In the genomic region with DNA sequence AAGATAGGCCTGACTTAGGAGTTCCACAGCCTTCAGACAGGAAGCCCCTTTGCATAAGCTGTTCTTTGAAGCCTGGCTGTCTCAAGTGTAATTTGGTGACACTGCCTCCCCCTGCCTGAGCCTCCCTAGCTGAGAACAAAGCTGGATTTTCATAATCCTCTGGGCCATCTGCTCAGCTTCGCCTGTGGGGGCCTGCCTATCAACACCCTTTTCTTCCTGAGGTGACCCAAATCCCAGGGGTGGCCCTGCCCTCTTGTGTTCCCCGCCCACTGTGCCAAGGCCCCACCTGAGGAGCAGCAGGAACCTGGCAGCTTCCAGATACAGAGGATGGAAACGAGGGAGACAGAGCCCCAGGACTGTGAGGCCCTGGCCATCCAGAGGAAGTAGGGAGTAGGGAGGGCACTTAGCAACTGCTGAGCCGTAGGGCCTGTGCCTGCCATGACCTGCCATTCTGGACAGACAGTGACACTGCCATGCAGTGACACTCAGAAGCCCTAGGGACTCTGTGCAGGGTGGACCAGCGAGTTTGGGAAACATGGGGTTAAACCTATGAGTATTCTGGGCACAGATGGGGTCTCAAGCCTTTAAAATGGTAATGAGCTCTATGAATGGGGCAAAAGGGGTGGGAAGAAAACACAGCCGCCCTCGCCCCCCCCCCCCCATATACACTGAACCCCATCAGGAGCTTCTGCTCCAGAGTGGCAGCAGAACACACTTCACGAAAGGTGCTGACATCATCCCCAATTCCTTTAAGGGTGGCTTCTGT, we compare ENCODE assay signal across 11 mouse cellular contexts. TPM values are rescaled to one million over a fixed set of nuclear protein-coding genes. Genes with fewer than 3 reads are reported as not detected.
DNase-seq lines count a peak whose midpoint lies in the region; ATAC-seq lines count a peak whose summit lies in the region.
"Had no signal": no experiment of that assay in that cellular context is flagged by ENCODE, and none has a peak within 500 bp of the region (broad histone marks: within the 10 kb centered on the region; RNA-seq: fewer than 3 reads in every experiment).

No protein-coding gene starts in this region.

- no peaks in the 10 kb centered on the region for H3K27me3 ChIP-seq in heart, embryonic 12.5 days (replicated peaks)
- H3K27me3 ChIP-seq in hindbrain, embryonic 10.5 days (ENCODE audit: insufficient read depth, poor library complexity, severe bottlenecking), result no peaks in the 10 kb centered on the region
- 0 out of 2 replicates have a peak, but pooled peaks cover 18% of the 10 kb centered on the region for H3K27me3 ChIP-seq in midbrain, embryonic 10.5 days (ENCODE audit: low read depth, poor library complexity, severe bottlenecking)
- H3K27me3 ChIP-seq in intestine, embryonic 16.5 days (replicated peaks; ENCODE audit: control insufficient read depth, insufficient read depth, low read length), result no peaks in the 10 kb centered on the region

- intact Hi-C loops in heart, postnatal 14 days (cut with DNase I), result no loop called here

- peaks cover 7% of the 10 kb centered on the region for H3K36me3 ChIP-seq in heart, embryonic 12.5 days
- peaks cover 47% of the 10 kb centered on the region for H3K36me3 ChIP-seq in hindbrain, embryonic 10.5 days
- H3K36me3 ChIP-seq in midbrain, embryonic 10.5 days, result peaks cover 59% of the 10 kb centered on the region
- H3K36me3 ChIP-seq in intestine, embryonic 16.5 days (ENCODE audit: control insufficient read depth, insufficient read depth, low read length), result 0 out of 2 replicates have a peak, but pooled peaks cover 2% of the 10 kb centered on the region

- H3K4me2 ChIP-seq in heart, embryonic 12.5 days, result no peak overlapping the region
- no peak overlapping the region for H3K4me2 ChIP-seq in intestine, embryonic 16.5 days (ENCODE audit: low read depth, low read length)

- 46% methylated on average over 8 of the region's 8 CpGs for WGBS in heart, embryonic 12.5 days
- 31% methylated on average over 8 of the region's 8 CpGs for WGBS in hindbrain, embryonic 10.5 days
- WGBS in midbrain, embryonic 10.5 days, result 19% methylated on average over 8 of the region's 8 CpGs
- WGBS in intestine, embryonic 16.5 days, result 57% methylated on average over 8 of the region's 8 CpGs

- H3K4me3 ChIP-seq in heart, embryonic 12.5 days, result no peak overlapping the region
- H3K4me3 ChIP-seq in hindbrain, embryonic 10.5 days, result no peak overlapping the region
- H3K4me3 ChIP-seq in midbrain, embryonic 10.5 days, result peak overlapping the region; percentile 28; the same call in 1 of the 2 replicates
- no peak overlapping the region for H3K4me3 ChIP-seq in intestine, embryonic 16.5 days (ENCODE audit: low read length)

- H3K4me1 ChIP-seq in heart, embryonic 12.5 days (replicated peaks), result peaks cover 25% of the 10 kb centered on the region
- peaks cover 38% of the 10 kb centered on the region for H3K4me1 ChIP-seq in hindbrain, embryonic 10.5 days (replicated peaks)
- peaks cover 55% of the 10 kb centered on the region for H3K4me1 ChIP-seq in midbrain, embryonic 10.5 days
- H3K4me1 ChIP-seq in intestine, embryonic 16.5 days (ENCODE audit: control insufficient read depth, insufficient read depth, low read length), result peaks cover 2% of the 10 kb centered on the region; the same call in 1 of the 2 replicates

- H3K9ac ChIP-seq in heart, embryonic 12.5 days, result no peak overlapping the region
- no peak overlapping the region for H3K9ac ChIP-seq in intestine, embryonic 16.5 days (ENCODE audit: low read depth, low read length)

- H3K27ac ChIP-seq in heart, embryonic 12.5 days (ENCODE audit: poor library complexity, severe bottlenecking), result no peak overlapping the region
- H3K27ac ChIP-seq in hindbrain, embryonic 10.5 days, result peak overlapping the region; percentile 84
- H3K27ac ChIP-seq in midbrain, embryonic 10.5 days (replicated peaks), result peak overlapping the region; percentile 90
- no peak overlapping the region for H3K27ac ChIP-seq in intestine, embryonic 16.5 days (ENCODE audit: low read length)

- DNase-seq in heart, postnatal 14 days, result no peak
- peak; percentile 17 for DNase-seq in hindbrain, embryonic 10.5 days (ENCODE audit: low spot score)
- DNase-seq in midbrain, embryonic 10.5 days (ENCODE audit: low spot score), result peak; percentile 76
- peak; percentile 80 for DNase-seq in thymus, postnatal 0 days (ENCODE audit: low spot score)
- no peak for DNase-seq in right cerebral cortex, postnatal 36 days (ENCODE audit: low spot score in 2 of 2)
- DNase-seq in left cerebral cortex, adult 11 months (ENCODE audit: low spot score), result no peak

- ATAC-seq in heart, embryonic 12.5 days (ENCODE audit: insufficient number of reproducible peaks, low FRiP score), result peak; percentile 16; the same call in 1 of the 2 replicates
- no peak for ATAC-seq in intestine, embryonic 16.5 days

- no peaks in the 10 kb centered on the region for H3K9me3 ChIP-seq in heart, embryonic 12.5 days (replicated peaks)
- H3K9me3 ChIP-seq in hindbrain, embryonic 10.5 days, result no peaks in the 10 kb centered on the region
- no peaks in the 10 kb centered on the region for H3K9me3 ChIP-seq in midbrain, embryonic 10.5 days (replicated peaks)
- H3K9me3 ChIP-seq in intestine, embryonic 16.5 days (ENCODE audit: control insufficient read depth, low read length), result no peaks in the 10 kb centered on the region

RNA-seq across cellular contexts. Expression of a gene that starts 13.8 kb away (rescaled TPM):
- 3.0 and 3.3 TPM in 2 replicates for polyA plus RNA-seq in heart, embryonic 12.5 days (2016; fragmentation: Nextera tagmentation; extraction: Ambion mirVana)
- 1 to 10 TPM; 4.3 to 6.2 TPM for total RNA-seq in heart, postnatal 14 days (2021)
- polyA plus RNA-seq in hindbrain, embryonic 10.5 days (2016; fragmentation: Nextera tagmentation; extraction: Ambion mirVana), result 10.8 and 13.0 TPM in 2 replicates
- 12.8 and 17.3 TPM in 2 replicates for polyA plus RNA-seq in midbrain, embryonic 10.5 days (2016; fragmentation: Nextera tagmentation; extraction: Ambion mirVana)
- 20.6 and 25.9 TPM in 2 replicates for polyA plus RNA-seq in thymus, postnatal 0 days (2015; fragmentation: Nextera tagmentation; extraction: Ambion mirVana)
- polyA plus RNA-seq in intestine, embryonic 16.5 days (2015; fragmentation: Nextera tagmentation; extraction: Ambion mirVana), result 5.3 and 5.4 TPM in 2 replicates

RNA-seq across cellular contexts. Expression of a gene that starts 27.1 kb away (rescaled TPM):
- not detected in 2 replicates for polyA plus RNA-seq in heart, embryonic 12.5 days (2016; fragmentation: Nextera tagmentation; extraction: Ambion mirVana)
- total RNA-seq in heart, postnatal 14 days (2021), result under 1 TPM in 1 of 2 experiments, not detected in 1; 0.29 TPM
- not detected in 2 replicates for polyA plus RNA-seq in hindbrain, embryonic 10.5 days (2016; fragmentation: Nextera tagmentation; extraction: Ambion mirVana)
- not detected in 2 replicates for polyA plus RNA-seq in midbrain, embryonic 10.5 days (2016; fragmentation: Nextera tagmentation; extraction: Ambion mirVana)
- 0.17 and 0.33 TPM in 2 replicates for polyA plus RNA-seq in thymus, postnatal 0 days (2015; fragmentation: Nextera tagmentation; extraction: Ambion mirVana)
- not detected in 2 replicates for polyA plus RNA-seq in intestine, embryonic 16.5 days (2015; fragmentation: Nextera tagmentation; extraction: Ambion mirVana)
- polyA plus RNA-seq: C2C12; limb, embryonic 14.5 days had no signal

RNA-seq across cellular contexts. Expression of a gene that starts 33.3 kb away (rescaled TPM):
- not detected in 2 replicates for polyA plus RNA-seq in heart, embryonic 12.5 days (2016; fragmentation: Nextera tagmentation; extraction: Ambion mirVana)
- 1 to 10 TPM in 1 of 2 experiments, under 1 TPM in 1; 0.49 to 1.4 TPM for total RNA-seq in heart, postnatal 14 days (2021)
- not detected in 2 replicates for polyA plus RNA-seq in hindbrain, embryonic 10.5 days (2016; fragmentation: Nextera tagmentation; extraction: Ambion mirVana)
- polyA plus RNA-seq in midbrain, embryonic 10.5 days (2016; fragmentation: Nextera tagmentation; extraction: Ambion mirVana), result not detected in 2 replicates
- polyA plus RNA-seq in thymus, postnatal 0 days (2015; fragmentation: Nextera tagmentation; extraction: Ambion mirVana), result not detected in 2 replicates
- not detected in 2 replicates for polyA plus RNA-seq in intestine, embryonic 16.5 days (2015; fragmentation: Nextera tagmentation; extraction: Ambion mirVana)
- total RNA-seq: gastrocnemius, adult 18-20 months had no signal
- polyA plus RNA-seq: C2C12; limb, embryonic 14.5 days had no signal

RNA-seq across cellular contexts. Expression of a gene that starts 44.9 kb away (rescaled TPM):
- not detected in 2 replicates for polyA plus RNA-seq in heart, embryonic 12.5 days (2016; fragmentation: Nextera tagmentation; extraction: Ambion mirVana)
- total RNA-seq in heart, postnatal 14 days (2021), result under 1 TPM; 0.50 to 0.78 TPM
- polyA plus RNA-seq in hindbrain, embryonic 10.5 days (2016; fragmentation: Nextera tagmentation; extraction: Ambion mirVana), result not detected in 2 replicates
- polyA plus RNA-seq in midbrain, embryonic 10.5 days (2016; fragmentation: Nextera tagmentation; extraction: Ambion mirVana), result not detected in 2 replicates
- 1.9 and 2.7 TPM in 2 replicates for polyA plus RNA-seq in thymus, postnatal 0 days (2015; fragmentation: Nextera tagmentation; extraction: Ambion mirVana)
- polyA plus RNA-seq in intestine, embryonic 16.5 days (2015; fragmentation: Nextera tagmentation; extraction: Ambion mirVana), result not detected in 2 replicates

Comparison
In these comparisons a context has a peak if more than half of its experiments do, and no peak if none do; other contexts are left out.
1. H3K27ac ChIP-seq: peak in hindbrain, embryonic 10.5 days (single experiment) and midbrain, embryonic 10.5 days (single experiment); none in heart, embryonic 12.5 days (single experiment) and intestine, embryonic 16.5 days (single experiment).
2. DNase-seq: peak in hindbrain, embryonic 10.5 days (single experiment), midbrain, embryonic 10.5 days (single experiment) and thymus, postnatal 0 days (single experiment); none in heart, postnatal 14 days (0 of 2), right cerebral cortex, postnatal 36 days (0 of 2) and left cerebral cortex, adult 11 months (single experiment).